Mouse (Mus musculus) C2C12 (cell line): ENCODE results near the gene Vmn1r54. TPM values are rescaled to one million over a fixed set of nuclear protein-coding genes. Genes with fewer than 3 reads are reported as not detected.

Source experiments
- H3K27me3 ChIP-seq: one replicate; pipeline ENCODE4 v1.6.1; 2011; ENCODE audit not compliant: control insufficient read depth, insufficient read depth, insufficient read length
- H3K36me3 ChIP-seq: one replicate; pipeline ENCODE4 v1.6.1; 2011; ENCODE audit not compliant: control insufficient read depth, insufficient read depth
- H3K4me3 ChIP-seq: one replicate; pipeline ENCODE4 v1.5.1; 2011; ENCODE audit warnings: mild to moderate bottlenecking, control low read depth; ENCODE audit not compliant: poor library complexity, insufficient read depth, severe bottlenecking
- H3K79me2 ChIP-seq: one replicate; pipeline ENCODE4 v1.6.1; 2011; ENCODE audit not compliant: control insufficient read depth, insufficient read depth
- H3K79me3 ChIP-seq: one replicate; pipeline ENCODE4 v1.6.1; 2011; ENCODE audit warnings: low read depth, control low read depth
- H3ac ChIP-seq: one replicate; pipeline ENCODE3; 2011; ENCODE audit warnings: low read depth; ENCODE audit not compliant: control insufficient read depth, insufficient read length
- CEBPB ChIP-seq: IDR thresholded peaks from one replicate; pipeline ENCODE4 v1.6.1; 2011; ENCODE audit warnings: low read depth, mild to moderate bottlenecking, control low read depth, moderate library complexity
- CTCF ChIP-seq: IDR thresholded peaks from one replicate; pipeline ENCODE4 v1.5.1; 2011; ENCODE audit not compliant: control insufficient read depth, insufficient read depth, insufficient read length
- FOSL1 ChIP-seq: IDR thresholded peaks from one replicate; pipeline ENCODE4 v1.8.0; 2011; ENCODE audit warnings: mild to moderate bottlenecking, low read length; ENCODE audit not compliant: poor library complexity, insufficient read depth, severe bottlenecking
- MAX ChIP-seq: IDR thresholded peaks from one replicate; pipeline ENCODE4 v1.6.1; 2011; ENCODE audit warnings: mild to moderate bottlenecking, control low read depth
- MYOD1 ChIP-seq: IDR thresholded peaks from one replicate; pipeline ENCODE4 v1.6.1; 2011; ENCODE audit warnings: low read depth; ENCODE audit not compliant: control insufficient read depth, insufficient read length
- MYOG ChIP-seq: IDR thresholded peaks from one replicate; pipeline ENCODE4 v1.6.1; 2011; ENCODE audit not compliant: control insufficient read depth, insufficient read length; ENCODE audit errors: extremely low read depth
- USF1 ChIP-seq: IDR thresholded peaks from one replicate; pipeline ENCODE4 v1.6.1; 2011; ENCODE audit warnings: low read depth, mild to moderate bottlenecking, control low read depth, moderate library complexity
- polyA plus RNA-seq: library from polyadenylated mRNA; unstranded; fragments of >200 nt; fragmentation: generic; extraction: Trizol; gene quantifications from one replicate; pipeline ENCODE4 v1.2.1, GENCODE M21; 2012; ENCODE audit warnings: missing spikeins

The Vmn1r54 gene
- polyA plus RNA-seq, 1 experiment, result not detected

- no peaks in the 10 kb centered on the region for H3K79me3 ChIP-seq
- no peak overlapping the region for H3ac ChIP-seq
- H3K4me3 ChIP-seq, result no peak overlapping the region
- H3K79me2 ChIP-seq, result no peaks in the 10 kb centered on the region
- no peaks in the 10 kb centered on the region for H3K27me3 ChIP-seq
- no peaks in the 10 kb centered on the region for H3K36me3 ChIP-seq
- TF ChIP-seq MAX (no peak), USF1 (no peak), FOSL1 (no peak), CTCF (no peak), MYOD1 (no peak), MYOG (no peak), CEBPB (no peak)
Observed at GRCm38 (mm10) chr6:90319019-90319418, 72.9 kb downstream of the Vmn1r54 start.

DNA sequence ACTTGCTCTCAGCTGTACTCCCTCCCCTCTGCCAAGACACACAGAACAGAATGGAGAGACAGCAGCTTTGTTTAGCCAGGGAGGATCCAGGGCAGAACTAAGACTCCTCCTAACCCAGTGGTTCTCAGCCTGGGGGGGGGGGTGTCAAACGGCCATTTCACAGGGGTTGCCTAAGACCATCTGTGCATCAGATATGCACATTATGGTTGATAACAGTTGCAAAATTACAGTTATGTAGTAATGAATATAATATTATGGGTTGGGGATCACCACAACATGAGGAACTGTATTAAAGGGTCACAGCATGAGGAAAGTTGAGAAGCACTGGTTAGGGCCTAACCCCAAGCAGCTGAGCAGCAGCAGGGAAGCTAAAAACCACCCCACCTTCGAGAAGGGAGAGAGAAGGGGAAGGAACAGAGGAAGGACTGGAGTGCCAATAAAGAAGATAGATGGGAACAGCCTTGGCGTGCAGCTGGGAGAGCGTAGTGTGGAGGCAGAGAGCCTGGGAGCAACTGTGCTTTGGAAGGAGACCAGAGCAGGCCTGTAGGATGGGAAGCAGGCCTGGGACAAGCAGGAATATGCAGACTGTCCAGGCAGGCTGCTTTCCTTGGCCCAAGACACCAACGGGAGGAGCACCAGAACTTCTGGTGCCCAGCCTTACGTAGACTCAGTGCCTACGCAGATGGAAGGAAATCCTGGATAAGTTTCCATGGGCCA is 73.5 kb downstream of the Vmn1r54 start:
- TF ChIP-seq MAX, result no peak
- no peak for TF ChIP-seq USF1
- TF ChIP-seq MYOG, result no peak
- TF ChIP-seq CEBPB, result no peak
- no peak for TF ChIP-seq MYOD1
- TF ChIP-seq FOSL1, result no peak
- no peak for TF ChIP-seq CTCF
- H3K27me3 ChIP-seq, result no peaks in the 10 kb centered on the region
- no peak overlapping the region for H3ac ChIP-seq
- H3K79me3 ChIP-seq, result no peaks in the 10 kb centered on the region
- no peak overlapping the region for H3K4me3 ChIP-seq
- no peaks in the 10 kb centered on the region for H3K79me2 ChIP-seq
- H3K36me3 ChIP-seq, result no peaks in the 10 kb centered on the region

GRCm38 (mm10) chr6:90320429-90320828 is 74.3 kb downstream of the Vmn1r54 start:
- Histone ChIP-seq H3K4me3 (no peak overlapping the region), H3K27me3 (no peaks in the 10 kb centered on the region), H3K36me3 (no peaks in the 10 kb centered on the region), H3ac (no peak overlapping the region), H3K79me2 (no peaks in the 10 kb centered on the region), H3K79me3 (no peaks in the 10 kb centered on the region)
- no peak for TF ChIP-seq CTCF
- no peak for TF ChIP-seq MYOG
- no peak for TF ChIP-seq MYOD1
- TF ChIP-seq FOSL1, result no peak
- no peak for TF ChIP-seq USF1
- TF ChIP-seq CEBPB, result no peak
- TF ChIP-seq MAX, result no peak

Other genes with a start within 250 kb of the Vmn1r54 start
- not detected for gene Vmn1r47, start 230.2 kb upstream of the Vmn1r54 start, polyA plus RNA-seq
- not detected for gene Vmn1r48, start 209.5 kb upstream of the Vmn1r54 start, polyA plus RNA-seq
- gene Vmn1r49, start 167.8 kb upstream of the Vmn1r54 start, polyA plus RNA-seq, result not detected
- not detected for gene Vmn1r50, start 144.9 kb upstream of the Vmn1r54 start, polyA plus RNA-seq
- not detected for gene Vmn1r51, start 123.7 kb upstream of the Vmn1r54 start, polyA plus RNA-seq
- not detected for gene Vmn1r52, start 71.5 kb upstream of the Vmn1r54 start, polyA plus RNA-seq
- gene V1ra8, start 43.5 kb upstream of the Vmn1r54 start, polyA plus RNA-seq, result not detected
- not detected for gene Vmn1r53, start 21.9 kb upstream of the Vmn1r54 start, polyA plus RNA-seq
- not detected for gene BC048671, start 54.9 kb downstream of the Vmn1r54 start, polyA plus RNA-seq
- gene Chst13, start 78.9 kb downstream of the Vmn1r54 start, polyA plus RNA-seq, result 0.05 TPM
- gene Uroc1, start 87.0 kb downstream of the Vmn1r54 start, polyA plus RNA-seq, result not detected
- 7.4 TPM for gene Zxdc, start 123.2 kb downstream of the Vmn1r54 start, polyA plus RNA-seq
- gene Cfap100, start 182.5 kb downstream of the Vmn1r54 start, polyA plus RNA-seq, result 0.02 TPM
- gene Klf15, start 216.3 kb downstream of the Vmn1r54 start, polyA plus RNA-seq, result not detected
- 0.16 TPM for gene Aldh1l1, start 240.1 kb downstream of the Vmn1r54 start, polyA plus RNA-seq